Mouse (Mus musculus) liver, postnatal 0 days (tissue): Measurements from ENCODE around the gene Vezf1. TPM values are rescaled to one million over a fixed set of nuclear protein-coding genes. Genes with fewer than 3 reads are reported as not detected.

Experiments
- ATAC-seq: fragments of 200-750 bp; cut with Nextera tagmentation; 2 replicates; pipeline ENCODE4 v1.8.0; 2017; ENCODE audit warnings: mild to moderate bottlenecking, moderate library complexity
- DNase-seq: peaks from one replicate; pipeline ENCODE4 v3.0.0-alpha.2; 2016
- H3K27ac ChIP-seq: fragments of 300-500 bp; sonication (generic); 2 replicates; pipeline ENCODE4 v1.5.1; 2014; ENCODE audit warnings: antibody characterized with exemption, moderate library complexity, mild to moderate bottlenecking, low read depth
- H3K27me3 ChIP-seq: fragments of 300-500 bp; sonication (generic); 2 replicates; pipeline ENCODE4 v1.6.1; 2014; ENCODE audit warnings: low read length, control low read depth, mixed read lengths; ENCODE audit not compliant: insufficient read depth
- H3K36me3 ChIP-seq: fragments of 300-500 bp; sonication (generic); replicated peaks from 2 replicates; pipeline ENCODE4 v1.6.1; 2014; ENCODE audit warnings: mild to moderate bottlenecking, control low read depth, low read length, moderate library complexity, mixed read lengths; ENCODE audit not compliant: insufficient read depth
- H3K4me1 ChIP-seq: fragments of 300-500 bp; sonication (generic); 2 replicates; pipeline ENCODE4 v1.6.1; 2014; ENCODE audit warnings: antibody characterized with exemption, mild to moderate bottlenecking, control low read depth; ENCODE audit not compliant: insufficient read depth
- H3K4me2 ChIP-seq: fragments of 300-500 bp; sonication (generic); 2 replicates; pipeline ENCODE4 v1.6.1; 2014; ENCODE audit warnings: low read depth, mild to moderate bottlenecking, low read length, moderate library complexity, mixed read lengths
- H3K4me3 ChIP-seq: fragments of 300-500 bp; sonication (generic); 2 replicates; pipeline ENCODE4 v1.5.1; 2014; ENCODE audit warnings: low read depth, low read length
- H3K9ac ChIP-seq: fragments of 300-500 bp; sonication (generic); replicated peaks from 2 replicates; pipeline ENCODE4 v1.6.1; 2014; ENCODE audit warnings: mild to moderate bottlenecking, moderate library complexity
- H3K9me3 ChIP-seq: fragments of 300-500 bp; sonication (generic); 2 replicates; pipeline ENCODE4 v1.6.1; 2016; ENCODE audit warnings: mild to moderate bottlenecking, control low read depth, low read length, mixed read lengths
- CTCF ChIP-seq: sonication (generic); IDR thresholded peaks from 2 replicates; pipeline ENCODE4 v1.5.1; 2016; ENCODE audit warnings: antibody characterized with exemption, low read depth
- EP300 ChIP-seq: IDR thresholded peaks from 2 replicates; pipeline ENCODE4 v1.6.1; 2016; ENCODE audit warnings: antibody characterized with exemption, low read depth, mild to moderate bottlenecking
- WGBS: fragments of 180-500 bp; shearing (Covaris S2); extraction: QIAGEN DNeasy Blood & Tissue Kit; methylation state at CpG from one replicate; pipeline ENCODE4 v1.1.7; 2014; ENCODE audit not compliant: insufficient replicate concordance; 5-methylcytosine and 5-hydroxymethylcytosine counted together
- polyA plus RNA-seq: library from polyadenylated mRNA; unstranded; fragments of >200 nt; fragmentation: Nextera tagmentation; extraction: Ambion mirVana; gene quantifications from 2 replicates; pipeline ENCODE4 v1.2.1, GENCODE M21; 2015

Gene Vezf1
- polyA plus RNA-seq, 1 experiment from 2014 or later: 6.3 TPM

- peak overlapping the region; percentile 57 for H3K9ac ChIP-seq
- H3K36me3 ChIP-seq: no peaks in the 10 kb centered on the region
- DNase-seq: peak; percentile 42
- peak overlapping the region; percentile 78 for H3K4me2 ChIP-seq
- no peaks in the 10 kb centered on the region for H3K9me3 ChIP-seq
- no peak for ATAC-seq
- peaks cover 38% of the 10 kb centered on the region for H3K27me3 ChIP-seq
- 2% methylated on average over 32 of the region's 38 CpGs for WGBS
- peak overlapping the region; percentile 57 for H3K4me3 ChIP-seq
- peak overlapping the region; percentile 59 for H3K27ac ChIP-seq
- TF ChIP-seq EP300 (no peak), CTCF (no peak)
- peaks cover 8% of the 10 kb centered on the region for H3K4me1 ChIP-seq
Observed at GRCm38 (mm10) chr11:88099599-88100023, 31.5 kb downstream of the Vezf1 start.

GRCm38 (mm10) chr11:88100170-88100569 lies 32.1 kb downstream of the Vezf1 start:
- Histone ChIP-seq H3K27ac (no peak overlapping the region), H3K4me2 (no peak overlapping the region), H3K4me3 (peak overlapping the region; percentile 57; the same call in 1 of the 2 replicates), H3K27me3 (peaks cover 37% of the 10 kb centered on the region), H3K36me3 (no peaks in the 10 kb centered on the region), H3K9ac (no peak overlapping the region), H3K9me3 (no peaks in the 10 kb centered on the region), H3K4me1 (peaks cover 8% of the 10 kb centered on the region)
- WGBS: 40% methylated on average over 4 of the region's 4 CpGs
- no peak for TF ChIP-seq CTCF
- no peak for TF ChIP-seq EP300
- no peak for DNase-seq
- no peak for ATAC-seq

- peaks cover 10% of the 10 kb centered on the region for H3K4me1 ChIP-seq
- no peak overlapping the region for H3K9ac ChIP-seq
- no peak overlapping the region for H3K4me3 ChIP-seq
- TF ChIP-seq CTCF: no peak
- no peak for TF ChIP-seq EP300
- H3K4me2 ChIP-seq: no peak overlapping the region
- H3K27me3 ChIP-seq: peaks cover 23% of the 10 kb centered on the region
- DNase-seq: no peak
- no peak for ATAC-seq
- no peaks in the 10 kb centered on the region for H3K9me3 ChIP-seq
- no peaks in the 10 kb centered on the region for H3K36me3 ChIP-seq
- no peak overlapping the region for H3K27ac ChIP-seq
- whole genome bisulfite sequencing: 78% methylated on average over 19 of the region's 19 CpGs
Observed at GRCm38 (mm10) chr11:88103214-88103941, 35.3 kb downstream of the Vezf1 start.

- ATAC-seq: no peak
- TF ChIP-seq EP300: no peak
- TF ChIP-seq CTCF: no peak
- DNase-seq: no peak
- Histone ChIP-seq H3K36me3 (no peaks in the 10 kb centered on the region), H3K27me3 (0 out of 2 replicates have a peak, but pooled peaks cover 3% of the 10 kb centered on the region), H3K4me3 (no peak overlapping the region), H3K4me1 (peaks cover 3% of the 10 kb centered on the region; the same call in 1 of the 2 replicates), H3K4me2 (no peak overlapping the region), H3K9me3 (no peaks in the 10 kb centered on the region), H3K27ac (no peak overlapping the region), H3K9ac (no peak overlapping the region)
- 65% methylated on average over 6 of the region's 6 CpGs for WGBS
Observed at GRCm38 (mm10) chr11:88105494-88106291, 37.6 kb downstream of the Vezf1 start.

- no peaks in the 10 kb centered on the region for H3K36me3 ChIP-seq
- H3K27me3 ChIP-seq: 0 out of 2 replicates have a peak, but pooled peaks cover 3% of the 10 kb centered on the region
- peaks cover 3% of the 10 kb centered on the region; the same call in 1 of the 2 replicates for H3K4me1 ChIP-seq
- no peak overlapping the region for H3K4me2 ChIP-seq
- no peak overlapping the region for H3K4me3 ChIP-seq
- DNase-seq (no peak), ATAC-seq (no peak)
- TF ChIP-seq CTCF: no peak
- TF ChIP-seq EP300: no peak
- no peak overlapping the region for H3K9ac ChIP-seq
- WGBS: 59% methylated on average over 8 of the region's 8 CpGs
- H3K9me3 ChIP-seq: no peaks in the 10 kb centered on the region
- no peak overlapping the region for H3K27ac ChIP-seq
Observed at GRCm38 (mm10) chr11:88106292-88106554, 38.1 kb downstream of the Vezf1 start.

- Histone ChIP-seq H3K4me2 (no peak overlapping the region), H3K9ac (no peak overlapping the region), H3K9me3 (no peaks in the 10 kb centered on the region), H3K27ac (no peak overlapping the region), H3K4me3 (no peak overlapping the region), H3K4me1 (peaks cover 3% of the 10 kb centered on the region; the same call in 1 of the 2 replicates), H3K36me3 (no peaks in the 10 kb centered on the region), H3K27me3 (no peaks in the 10 kb centered on the region)
- TF ChIP-seq EP300 (no peak), CTCF (no peak)
- ATAC-seq: no peak
- WGBS: 16% methylated on average over 4 of the region's 4 CpGs
- DNase-seq: no peak
Observed at GRCm38 (mm10) chr11:88107365-88107764, 39.3 kb downstream of the Vezf1 start.
